Mouse (Mus musculus) T-helper 2 cell (primary cell): ENCODE data around the gene Rpl5.
"Not testable (repeated sequence)": the region's sequence is repeated elsewhere in the genome, so short reads cannot be mapped to it uniquely, and the experiment has no call there.

Experiments
- in situ Hi-C: fragments of 300-600 bp; cut with MboI, MseI; formaldehyde crosslinking; loops from one replicate; pipeline ENCODE4 v1.15.1; 2025; ENCODE audit warnings: high pct_unique_total_duplicates

Rpl5 gene

GRCm38 (mm10) chr5:107896265-107896664 lies 4.0 kb upstream of the Rpl5 start:
- in situ Hi-C loops = no loop called here

- in situ Hi-C loops = no loop called here
Measured at GRCm38 (mm10) chr5:107901014-107901615, 813 bp downstream of the Rpl5 start.

- in situ Hi-C loops = no loop called here
Measured at GRCm38 (mm10) chr5:107904325-107904724, 4.0 kb downstream of the Rpl5 start.

- in situ Hi-C loops = no loop called here
Measured at GRCm38 (mm10) chr5:107908514-107909110, 8.3 kb downstream of the Rpl5 start.

- in situ Hi-C loops = no loop called here
Measured at GRCm38 (mm10) chr5:107909668-107910067, 9.4 kb downstream of the Rpl5 start.

- in situ Hi-C loops = no loop called here
Measured at GRCm38 (mm10) chr5:107910084-107910616, 9.8 kb downstream of the Rpl5 start.

GRCm38 (mm10) chr5:107911012-107911411 lies 10.7 kb downstream of the Rpl5 start:
- in situ Hi-C loops = no loop called here

- in situ Hi-C loops = no loop called here
Measured at GRCm38 (mm10) chr5:107915280-107915679, 15.0 kb downstream of the Rpl5 start.

- in situ Hi-C loops = loop anchor here (5.0 kb wide), 1 partner anchor 86 kb away; no protein-coding TSS in a partner anchor
Measured at GRCm38 (mm10) chr5:107921400-107922252, 21.3 kb downstream of the Rpl5 start.

- in situ Hi-C loops = loop anchor here (5.0 kb wide), 1 partner anchor 84 kb away; no protein-coding TSS in a partner anchor
Measured at GRCm38 (mm10) chr5:107922836-107923235, 22.5 kb downstream of the Rpl5 start.

GRCm38 (mm10) chr5:107924564-107924963 lies 24.3 kb downstream of the Rpl5 start:
- in situ Hi-C loops = loop anchor here (5.0 kb wide), 1 partner anchor 83 kb away; no protein-coding TSS in a partner anchor

GRCm38 (mm10) chr5:107926550-107927249 lies 26.4 kb downstream of the Rpl5 start:
- in situ Hi-C loops = no loop called here

GRCm38 (mm10) chr5:107932556-107932955 lies 32.3 kb downstream of the Rpl5 start:
- in situ Hi-C loops = no loop called here

GRCm38 (mm10) chr5:107933202-107933974 lies 33.1 kb downstream of the Rpl5 start:
- in situ Hi-C loops = no loop called here

- in situ Hi-C loops = no loop called here
Measured at GRCm38 (mm10) chr5:107934770-107935543, 34.7 kb downstream of the Rpl5 start.

- in situ Hi-C loops = no loop called here
Measured at GRCm38 (mm10) chr5:107936625-107937389, 36.5 kb downstream of the Rpl5 start.

GRCm38 (mm10) chr5:107938483-107938882 lies 38.2 kb downstream of the Rpl5 start:
- in situ Hi-C loops = not testable (repeated sequence)

- in situ Hi-C loops = no loop called here
Measured at GRCm38 (mm10) chr5:107938886-107939285, 38.6 kb downstream of the Rpl5 start.

GRCm38 (mm10) chr5:107939701-107940100 lies 39.4 kb downstream of the Rpl5 start:
- in situ Hi-C loops = loop anchor here (10.0 kb wide), 1 partner anchor 225 kb away; no protein-coding TSS in a partner anchor
